ENCODE assay signal across 11 mouse cellular contexts in the genomic region with DNA sequence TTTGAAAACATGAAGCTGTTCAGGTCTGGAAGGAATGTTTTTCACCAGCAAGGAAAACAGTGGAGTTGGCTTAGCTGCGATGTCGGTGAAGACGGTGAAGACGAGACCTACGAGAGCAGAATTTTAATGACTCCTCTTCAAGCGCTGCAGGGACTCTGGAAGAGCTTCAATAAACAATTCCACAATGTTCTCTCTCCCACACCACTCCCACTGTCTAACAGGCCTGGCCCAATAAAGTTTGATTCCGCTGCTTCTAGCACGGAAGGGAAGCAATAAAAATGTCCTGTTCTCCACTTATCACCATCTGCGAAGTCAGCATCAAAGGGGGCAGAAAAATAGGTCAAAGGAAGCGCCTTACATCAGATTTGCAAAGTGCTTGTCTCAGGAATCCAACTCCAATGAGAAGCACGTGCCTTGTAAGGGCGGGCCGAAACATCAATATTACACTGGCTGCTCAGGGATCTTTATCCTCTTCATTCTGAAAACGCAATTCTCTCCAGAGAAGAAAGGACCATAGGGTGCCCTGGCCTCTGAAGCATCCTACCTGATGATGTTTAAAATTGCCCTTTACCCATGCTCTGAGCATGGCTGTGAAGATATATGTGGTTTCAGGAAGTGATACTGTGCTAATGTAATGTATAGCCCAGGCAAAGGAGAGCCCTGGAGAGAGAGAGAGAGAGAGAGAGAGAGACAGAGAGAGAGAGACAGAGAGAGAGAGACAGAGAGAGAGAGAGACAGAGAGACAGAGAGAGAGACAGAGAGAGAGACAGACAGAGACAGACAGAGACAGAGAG. TPM values are rescaled to one million over a fixed set of nuclear protein-coding genes. Genes with fewer than 3 reads are reported as not detected.
A peak's percentile ranks its signal among the peaks of the same experiment; 100 is the strongest.
DNase-seq lines count a peak whose midpoint lies in the region; ATAC-seq and TF ChIP-seq lines count a peak whose summit lies in the region.
"Had no signal": no experiment of that assay in that cellular context is flagged by ENCODE, and none has a peak within 500 bp of the region (broad histone marks: within the 10 kb centered on the region; RNA-seq: fewer than 3 reads in every experiment).

No protein-coding gene starts in this region.

- H3K36me3 ChIP-seq in kidney, adult 2 months (ENCODE audit: control insufficient read depth, insufficient read depth, low read length) = no peaks in the 10 kb centered on the region; the same call in 1 of the 2 replicates
- H3K36me3 ChIP-seq in neural tube, embryonic 15.5 days = no peaks in the 10 kb centered on the region
- no peaks in the 10 kb centered on the region for H3K36me3 ChIP-seq in liver, embryonic 11.5 days (ENCODE audit: control insufficient read depth, insufficient read depth, low read length)

- TF ChIP-seq POLR2A in kidney, adult 2 months (IDR thresholded peaks at IDR 0.05; ENCODE audit: low read depth, low read length) = no peak

- H3K27ac ChIP-seq in kidney, adult 2 months (ENCODE audit: insufficient read depth, low read depth, low read length) = no peak overlapping the region
- H3K27ac ChIP-seq in neural tube, embryonic 15.5 days (replicated peaks) = peak overlapping the region; percentile 45; the same call in 1 of the 2 replicates
- no peak overlapping the region for H3K27ac ChIP-seq in liver, embryonic 11.5 days (ENCODE audit: low read depth, low read length)
- H3K27ac ChIP-seq: heart, embryonic 13.5 days; macrophage had no signal

- H3K9me3 ChIP-seq in neural tube, embryonic 15.5 days (replicated peaks) = no peaks in the 10 kb centered on the region
- no peaks in the 10 kb centered on the region for H3K9me3 ChIP-seq in liver, embryonic 11.5 days (ENCODE audit: control insufficient read depth, low read length)
- H3K9me3 ChIP-seq: heart, embryonic 13.5 days had no signal

- H3K4me1 ChIP-seq in kidney, adult 2 months (ENCODE audit: control insufficient read depth, insufficient read depth, low read length) = no peaks in the 10 kb centered on the region
- H3K4me1 ChIP-seq in neural tube, embryonic 15.5 days = peaks cover 13% of the 10 kb centered on the region
- H3K4me1 ChIP-seq in liver, embryonic 11.5 days (replicated peaks; ENCODE audit: control insufficient read depth, insufficient read depth, low read length) = no peaks in the 10 kb centered on the region

- no peak overlapping the region for H3K4me3 ChIP-seq in kidney, adult 2 months (ENCODE audit: insufficient read depth, low read depth, low read length)
- H3K4me3 ChIP-seq in neural tube, embryonic 15.5 days (replicated peaks) = no peak overlapping the region
- no peak overlapping the region for H3K4me3 ChIP-seq in liver, embryonic 11.5 days (ENCODE audit: low read depth, low read length)
- H3K4me3 ChIP-seq: heart, embryonic 13.5 days had no signal

- WGBS in kidney, adult 2 months = 38% methylated on average over 14 of the region's 14 CpGs
- WGBS in neural tube, embryonic 15.5 days = 6% methylated on average over 14 of the region's 14 CpGs
- 74% methylated on average over 14 of the region's 14 CpGs for WGBS in liver, embryonic 11.5 days

- no peak overlapping the region for H3K9ac ChIP-seq in neural tube, embryonic 15.5 days (replicated peaks)
- H3K9ac ChIP-seq in liver, embryonic 11.5 days (ENCODE audit: low read depth, low read length) = no peak overlapping the region
- H3K9ac ChIP-seq: heart, embryonic 13.5 days had no signal

- H3K4me2 ChIP-seq in neural tube, embryonic 15.5 days = peak overlapping the region; percentile 48
- H3K4me2 ChIP-seq in liver, embryonic 11.5 days = no peak overlapping the region
- H3K4me2 ChIP-seq: heart, embryonic 13.5 days had no signal

- DNase-seq in kidney, adult 2 months = peak; percentile 19
- DNase-seq in kidney, adult 9 months = no peak
- peak; percentile 24 for DNase-seq in testis, postnatal 14 days (ENCODE audit: low spot score)
- no peak for DNase-seq in testis, postnatal 10 days (ENCODE audit: low spot score)
- peak; percentile 16 to 41 for DNase-seq in left cerebral cortex, adult 9 months (ENCODE audit: low spot score in 2 of 2)
- DNase-seq in thymus, postnatal 10 days (ENCODE audit: low spot score in 2 of 2) = no peak
- DNase-seq in liver, embryonic 11.5 days (ENCODE audit: low spot score) = no peak
- DNase-seq: cerebellum, adult 8-10 months had no signal

- ATAC-seq in neural tube, embryonic 15.5 days (ENCODE audit: low FRiP score) = peak; percentile 79
- no peak for ATAC-seq in liver, embryonic 11.5 days (replicated peaks; ENCODE audit: low FRiP score)

- TF ChIP-seq CTCF in kidney, adult 2 months (conservative IDR thresholded peaks at IDR 0.05; ENCODE audit: insufficient read depth, insufficient read length, low read depth, low read length) = no peak

- no peaks in the 10 kb centered on the region for H3K27me3 ChIP-seq in kidney, adult 2 months (replicated peaks; ENCODE audit: control insufficient read depth, insufficient read depth, low read length)
- no peaks in the 10 kb centered on the region for H3K27me3 ChIP-seq in neural tube, embryonic 15.5 days (replicated peaks)
- no peaks in the 10 kb centered on the region for H3K27me3 ChIP-seq in liver, embryonic 11.5 days (replicated peaks; ENCODE audit: control insufficient read depth, insufficient read depth, low read length)
- H3K27me3 ChIP-seq: heart, embryonic 13.5 days had no signal

RNA-seq across cellular contexts. Expression of a gene that starts 34.2 kb away (rescaled TPM):
- polyA plus RNA-seq in kidney, adult 2 months (2012; rRNA removed) = 7.1 and 7.4 TPM in 2 replicates
- 1.5 and 1.7 TPM in 2 replicates for polyA plus RNA-seq in neural tube, embryonic 15.5 days (2015; fragmentation: Nextera tagmentation; extraction: Ambion mirVana)
- polyA plus RNA-seq in liver, embryonic 11.5 days (2014; fragmentation: Nextera tagmentation; extraction: Ambion mirVana) = 3.3 and 4.9 TPM in 2 replicates

Comparison
In these comparisons a context has a peak if more than half of its experiments do, and no peak if none do; other contexts are left out.
1. DNase-seq: peak in kidney, adult 2 months (single experiment), testis, postnatal 14 days (single experiment) and left cerebral cortex, adult 9 months (2 of 2); none in kidney, adult 9 months (single experiment), testis, postnatal 10 days (single experiment), thymus, postnatal 10 days (0 of 2) and liver, embryonic 11.5 days (single experiment).